Mouse (Mus musculus) brain, embryonic 14.5 days (tissue): ENCODE data around the gene Fam227a.

Experiments used
- CTCF ChIP-seq: fragments of 200-500 bp; IDR thresholded peaks from 2 replicates; pipeline ENCODE4 v1.5.1; 2012; ENCODE audit warnings: inconsistent platforms, mild to moderate bottlenecking, moderate library complexity, borderline replicate concordance; ENCODE audit not compliant: insufficient read depth, insufficient read length; ENCODE audit errors: extremely low read depth
- POLR2A ChIP-seq: fragments of 200-500 bp; IDR thresholded peaks from 2 replicates; pipeline ENCODE4 v1.6.1; 2012; ENCODE audit warnings: mild to moderate bottlenecking, inconsistent platforms, borderline replicate concordance; ENCODE audit not compliant: poor library complexity, insufficient read depth, insufficient read length, severe bottlenecking; ENCODE audit errors: extremely low read depth

DNA sequence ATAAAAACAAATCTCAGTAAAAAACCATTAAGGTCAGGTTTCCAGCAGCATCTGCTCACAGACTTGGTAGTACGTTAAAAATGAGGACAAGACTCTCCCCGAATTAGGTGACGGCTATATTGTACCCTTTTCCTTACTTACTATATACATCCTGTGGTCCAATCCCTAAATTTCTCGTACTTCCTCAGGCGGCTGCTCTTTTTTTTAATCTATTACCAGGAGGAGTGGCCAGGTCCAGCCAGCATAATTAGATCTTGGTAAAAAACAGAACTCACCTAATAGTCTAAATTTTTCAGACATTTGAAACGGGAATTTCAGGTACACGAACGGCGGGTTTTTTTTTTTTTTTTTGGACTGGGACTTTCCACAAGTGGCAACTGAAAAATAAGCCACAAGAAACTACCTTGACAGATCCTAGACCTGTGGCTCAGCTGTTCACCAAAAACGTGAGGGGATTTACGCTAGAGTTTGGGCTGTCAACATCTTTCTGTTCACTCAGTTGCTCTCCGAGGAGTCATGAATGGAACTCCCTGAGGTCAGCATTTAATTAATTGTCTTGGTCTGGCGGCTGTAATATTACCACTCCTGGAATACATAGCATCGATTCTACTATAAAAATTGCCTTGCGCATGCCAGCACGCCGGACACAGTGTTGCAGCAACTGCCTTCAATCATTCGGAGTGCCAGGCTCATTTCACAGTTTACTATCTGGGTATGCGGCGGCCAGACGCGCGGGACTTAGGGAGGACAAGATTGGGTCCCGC is 31.1 kb upstream of the Fam227a start:
- TF ChIP-seq CTCF (no peak), POLR2A (no peak)
